8 mouse cellular contexts compared by ENCODE assay signal in the genomic region with DNA sequence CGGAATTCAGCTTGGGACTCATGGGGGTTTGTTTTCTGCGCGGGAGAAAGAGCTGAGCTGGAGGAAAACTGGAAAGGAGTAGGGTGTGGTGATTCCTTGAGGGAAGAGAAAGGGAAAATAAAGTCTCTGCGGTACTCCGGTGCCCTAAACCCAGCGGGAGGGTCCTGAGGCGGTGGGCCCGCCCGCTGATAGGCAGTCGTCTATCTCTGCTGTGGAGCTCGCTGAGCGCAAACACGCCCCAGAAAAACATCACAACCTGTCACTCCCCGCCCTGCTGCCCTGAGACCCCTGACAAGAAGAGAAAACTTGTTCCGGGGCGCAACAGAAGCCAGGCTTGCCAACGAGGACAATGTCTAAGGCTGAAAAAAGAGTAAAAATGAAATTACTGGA. TPM values are rescaled to one million over a fixed set of nuclear protein-coding genes. Genes with fewer than 3 reads are reported as not detected.
DNase-seq lines count a peak whose midpoint lies in the region; ATAC-seq lines count a peak whose summit lies in the region.

No protein-coding gene starts in this region.

- H3K9me3 ChIP-seq in megakaryocyte, embryonic 14.5 days: no peaks in the 10 kb centered on the region
- no peaks in the 10 kb centered on the region for H3K9me3 ChIP-seq in intestine, embryonic 16.5 days (ENCODE audit: control insufficient read depth, low read length)
- H3K9me3 ChIP-seq in neural tube, embryonic 14.5 days (ENCODE audit: control insufficient read depth, low read length): no peaks in the 10 kb centered on the region

- no peak overlapping the region for H3K27ac ChIP-seq in intestine, embryonic 16.5 days (ENCODE audit: low read length)
- peak overlapping the region; percentile 55 for H3K27ac ChIP-seq in neural tube, embryonic 14.5 days (ENCODE audit: low read depth, low read length)

- H3K4me2 ChIP-seq in intestine, embryonic 16.5 days (ENCODE audit: low read depth, low read length): peak overlapping the region; percentile 96
- H3K4me2 ChIP-seq in neural tube, embryonic 14.5 days (ENCODE audit: low read depth, low read length): peak overlapping the region; percentile 79

- peaks cover 21% of the 10 kb centered on the region for H3K4me1 ChIP-seq in megakaryocyte, embryonic 14.5 days
- peaks cover 8% of the 10 kb centered on the region for H3K4me1 ChIP-seq in intestine, embryonic 16.5 days (ENCODE audit: control insufficient read depth, insufficient read depth, low read length)
- H3K4me1 ChIP-seq in neural tube, embryonic 14.5 days (ENCODE audit: control insufficient read depth, insufficient read depth, low read length): peaks cover 5% of the 10 kb centered on the region; the same call in 1 of the 2 replicates

- H3K27me3 ChIP-seq in megakaryocyte, embryonic 14.5 days (replicated peaks): peaks cover 43% of the 10 kb centered on the region
- peaks cover 27% of the 10 kb centered on the region for H3K27me3 ChIP-seq in intestine, embryonic 16.5 days (replicated peaks; ENCODE audit: control insufficient read depth, insufficient read depth, low read length)
- no peaks in the 10 kb centered on the region for H3K27me3 ChIP-seq in neural tube, embryonic 14.5 days (ENCODE audit: control insufficient read depth, insufficient read depth, low read length)

- DNase-seq in frontal cortex, postnatal 25 days (ENCODE audit: low spot score in 2 of 2): no peak
- DNase-seq in thymus, postnatal 36 days: no peak
- DNase-seq in lung, postnatal 14 days: no peak

- WGBS in intestine, embryonic 16.5 days: 1% methylated on average over 17 of the region's 17 CpGs
- WGBS in neural tube, embryonic 14.5 days: under 1% methylated on average over 17 of the region's 17 CpGs

- ATAC-seq in frontal cortex, adult (ENCODE audit: low TSS enrichment): peak; percentile 16
- no peak for ATAC-seq in megakaryocyte, adult 5-6 weeks (ENCODE audit: poor library complexity, severe bottlenecking)
- no peak for ATAC-seq in intestine, embryonic 16.5 days
- ATAC-seq in neural tube, embryonic 14.5 days (ENCODE audit: low read depth): peak; percentile 57

- peak overlapping the region; percentile 90 for H3K4me3 ChIP-seq in megakaryocyte, embryonic 14.5 days (replicated peaks)
- peak overlapping the region; percentile 61 for H3K4me3 ChIP-seq in intestine, embryonic 16.5 days (ENCODE audit: low read length)
- peak overlapping the region; percentile 70 for H3K4me3 ChIP-seq in neural tube, embryonic 14.5 days (ENCODE audit: low read depth, low read length)

- H3K36me3 ChIP-seq in megakaryocyte, embryonic 14.5 days (replicated peaks; ENCODE audit: low read length): no peaks in the 10 kb centered on the region
- no peaks in the 10 kb centered on the region for H3K36me3 ChIP-seq in intestine, embryonic 16.5 days (ENCODE audit: control insufficient read depth, insufficient read depth, low read length)
- H3K36me3 ChIP-seq in neural tube, embryonic 14.5 days (ENCODE audit: control insufficient read depth, insufficient read depth, low read length): no peaks in the 10 kb centered on the region

- H3K9ac ChIP-seq in intestine, embryonic 16.5 days (ENCODE audit: low read depth, low read length): no peak overlapping the region
- H3K9ac ChIP-seq in neural tube, embryonic 14.5 days (replicated peaks; ENCODE audit: low read depth, low read length): peak overlapping the region; percentile 78

RNA-seq across cellular contexts. Expression of a gene that starts 1.1 kb away (rescaled TPM):
- polyA plus RNA-seq in megakaryocyte, embryonic 14.5 days (2012; ENCODE audit: insufficient read depth, low replicate concordance): not detected in 2 replicates
- 4.2 and 8.9 TPM in 2 replicates for total RNA-seq in megakaryocyte, adult 5-6 weeks (2015)
- total RNA-seq in megakaryocyte, adult 5-6 weeks (2017): 2.1 and 2.5 TPM in 2 replicates
- polyA plus RNA-seq in intestine, embryonic 16.5 days (2015; fragmentation: Nextera tagmentation; extraction: Ambion mirVana): 65.6 and 69.3 TPM in 2 replicates
- 2,768 and 3,331 TPM in 2 replicates for polyA plus RNA-seq in neural tube, embryonic 14.5 days (2014; fragmentation: Nextera tagmentation; extraction: Ambion mirVana)

RNA-seq across cellular contexts. Expression of a gene that starts 34.0 kb away (rescaled TPM):
- polyA plus RNA-seq in megakaryocyte, embryonic 14.5 days (2012; ENCODE audit: insufficient read depth, low replicate concordance): 0.30 and 2.3 TPM in 2 replicates
- total RNA-seq in megakaryocyte, adult 5-6 weeks (2015): not detected in 2 replicates
- 0.15 and 0.45 TPM in 2 replicates for total RNA-seq in megakaryocyte, adult 5-6 weeks (2017)
- polyA plus RNA-seq in intestine, embryonic 16.5 days (2015; fragmentation: Nextera tagmentation; extraction: Ambion mirVana): 0.13 TPM in 2 replicates
- polyA plus RNA-seq in neural tube, embryonic 14.5 days (2014; fragmentation: Nextera tagmentation; extraction: Ambion mirVana): 5.3 and 6.6 TPM in 2 replicates

Comparison
In these comparisons a context has a peak if more than half of its experiments do, and no peak if none do; other contexts are left out.
1. ATAC-seq: peak in frontal cortex, adult (single experiment) and neural tube, embryonic 14.5 days (single experiment); none in megakaryocyte, adult 5-6 weeks (single experiment) and intestine, embryonic 16.5 days (single experiment).
2. RNA of a gene that starts 1.1 kb away (polyA plus RNA-seq): 2,768 to 3,331 TPM in neural tube, embryonic 14.5 days and 65.6 to 69.3 TPM in intestine, embryonic 16.5 days; not detected in megakaryocyte, embryonic 14.5 days; every median in the first group is over 10 times any median in the second.
3. Peak in every context shown above with its lines, with median percentiles within 50 percentile points of each other: H3K4me3 ChIP-seq.